Mouse (Mus musculus): ENCODE measurements around the gene Ppp2r3d. TPM values are rescaled to one million over a fixed set of nuclear protein-coding genes. Genes with fewer than 3 reads are reported as not detected.

The Ppp2r3d gene
- polyA plus RNA-seq, 1 experiment from 2014 or later = 131 TPM

GRCm38 (mm10) chr9:124424542-124425410 is 51.9 kb downstream of the Ppp2r3d start:
- Histone ChIP-seq H3K4me2 (ENCODE audit: low read length) (peak overlapping the region; percentile 76), H3K9ac (ENCODE audit: low read length) (peak overlapping the region; percentile 83), H3K4me3 (ENCODE audit: control insufficient read depth in 1 of 2, insufficient read depth in 1 of 2, low read depth in 1 of 2, low read length in 2 of 2) (peak overlapping the region; percentile 58 to 65), H3K27me3 (ENCODE audit: control insufficient read depth, insufficient read depth, low read length) (no peaks in the 10 kb centered on the region), H3K4me1 (ENCODE audit: control insufficient read depth in 2 of 2, insufficient read depth in 2 of 2, low read length in 2 of 2) (no peaks in the 10 kb centered on the region), H3K36me3 (ENCODE audit: control insufficient read depth, insufficient read depth, low read length) (no peaks in the 10 kb centered on the region), H3K27ac (replicated peaks in 1 of 2; ENCODE audit: control insufficient read depth in 1 of 2, insufficient read depth in 1 of 2, low read depth in 2 of 2, low read length in 2 of 2) (peak overlapping the region; percentile 92 to 97), H3K9me3 (ENCODE audit: control insufficient read depth, low read length) (no peaks in the 10 kb centered on the region)
- under 1% methylated on average over 48 of the region's 48 CpGs for WGBS
- peak; percentile 65 for ATAC-seq (ENCODE audit: insufficient number of reproducible peaks, insufficient read depth, low FRiP score, low read depth)

DNA sequence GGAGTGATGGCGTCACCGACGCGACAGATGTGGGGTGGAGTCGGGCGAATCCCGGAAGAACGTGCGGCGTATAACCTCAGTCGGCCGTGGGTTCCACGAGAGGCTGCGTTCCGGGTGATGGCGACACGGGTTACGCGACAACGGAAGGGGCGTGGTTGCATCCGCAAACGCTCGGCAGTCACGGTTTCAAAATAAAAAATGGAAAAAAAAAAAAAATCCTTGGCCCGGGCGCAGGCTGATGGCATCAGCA is 52.5 kb downstream of the Ppp2r3d start:
- Histone ChIP-seq H3K9me3 (ENCODE audit: control insufficient read depth, low read length) (no peaks in the 10 kb centered on the region), H3K27me3 (ENCODE audit: control insufficient read depth, insufficient read depth, low read length) (no peaks in the 10 kb centered on the region), H3K4me3 (ENCODE audit: control insufficient read depth in 1 of 2, insufficient read depth in 1 of 2, low read depth in 1 of 2, low read length in 2 of 2) (peak overlapping the region; percentile 58 to 65), H3K4me1 (ENCODE audit: control insufficient read depth in 2 of 2, insufficient read depth in 2 of 2, low read length in 2 of 2) (no peaks in the 10 kb centered on the region), H3K4me2 (ENCODE audit: low read length) (peak overlapping the region; percentile 76), H3K36me3 (ENCODE audit: control insufficient read depth, insufficient read depth, low read length) (no peaks in the 10 kb centered on the region), H3K27ac (replicated peaks in 1 of 2; ENCODE audit: control insufficient read depth in 1 of 2, insufficient read depth in 1 of 2, low read depth in 2 of 2, low read length in 2 of 2) (peak overlapping the region; percentile 92 to 97), H3K9ac (ENCODE audit: low read length) (peak overlapping the region; percentile 83)
- WGBS = 0% methylated on average over 27 of the region's 27 CpGs
- ATAC-seq (ENCODE audit: insufficient number of reproducible peaks, insufficient read depth, low FRiP score, low read depth) = no peak; the same call in 1 of the 2 replicates

DNA sequence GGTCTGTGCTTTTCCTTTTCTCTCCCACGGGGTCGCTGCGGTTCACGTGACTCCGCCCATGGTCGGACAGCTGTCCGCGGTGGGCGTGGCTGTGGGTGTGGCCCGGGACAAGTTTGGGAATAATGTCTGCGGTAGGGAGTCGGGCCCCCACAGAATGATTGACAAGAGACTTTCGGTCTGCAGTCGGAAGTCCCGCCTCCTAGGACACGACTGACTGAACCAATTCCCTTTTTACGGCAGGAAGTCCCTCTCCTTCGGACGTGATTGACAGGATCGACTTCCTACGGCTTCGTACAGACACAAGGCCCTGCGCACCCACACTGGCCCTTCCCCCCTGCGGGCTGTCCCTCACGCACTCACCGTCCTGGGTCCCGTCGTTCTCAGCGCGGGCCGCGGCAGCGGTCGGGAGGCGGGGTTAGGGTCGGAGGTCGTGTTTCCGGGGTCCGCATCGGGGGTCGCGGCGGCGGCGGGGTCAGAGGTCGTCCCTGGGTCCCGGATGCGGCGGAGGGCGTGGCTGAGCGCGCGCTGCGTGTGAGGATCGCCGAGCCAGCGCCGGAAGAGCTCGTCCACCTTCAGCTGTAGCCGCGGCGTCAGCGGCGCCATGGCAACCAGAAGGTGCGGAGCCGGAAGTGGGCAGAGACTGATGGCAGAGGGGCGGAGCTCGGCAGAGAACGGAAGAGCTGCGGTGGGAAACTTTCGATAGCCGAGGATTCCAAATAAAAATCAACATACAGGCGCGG is 53.0 kb downstream of the Ppp2r3d start:
- Histone ChIP-seq H3K4me3 (ENCODE audit: control insufficient read depth in 1 of 2, insufficient read depth in 1 of 2, low read depth in 1 of 2, low read length in 2 of 2) (peak overlapping the region; percentile 58 to 65), H3K36me3 (ENCODE audit: control insufficient read depth, insufficient read depth, low read length) (no peaks in the 10 kb centered on the region), H3K27me3 (ENCODE audit: control insufficient read depth, insufficient read depth, low read length) (no peaks in the 10 kb centered on the region), H3K9me3 (ENCODE audit: control insufficient read depth, low read length) (no peaks in the 10 kb centered on the region), H3K9ac (ENCODE audit: low read length) (peak overlapping the region; percentile 83), H3K4me2 (ENCODE audit: low read length) (peak overlapping the region; percentile 76), H3K4me1 (ENCODE audit: control insufficient read depth in 2 of 2, insufficient read depth in 2 of 2, low read length in 2 of 2) (no peaks in the 10 kb centered on the region), H3K27ac (replicated peaks in 1 of 2; ENCODE audit: control insufficient read depth in 1 of 2, insufficient read depth in 1 of 2, low read depth in 2 of 2, low read length in 2 of 2) (peak overlapping the region; percentile 92 to 97)
- peak; percentile 72 for ATAC-seq (ENCODE audit: insufficient number of reproducible peaks, insufficient read depth, low FRiP score, low read depth)
- under 1% methylated on average over 73 of the region's 74 CpGs for WGBS

DNA sequence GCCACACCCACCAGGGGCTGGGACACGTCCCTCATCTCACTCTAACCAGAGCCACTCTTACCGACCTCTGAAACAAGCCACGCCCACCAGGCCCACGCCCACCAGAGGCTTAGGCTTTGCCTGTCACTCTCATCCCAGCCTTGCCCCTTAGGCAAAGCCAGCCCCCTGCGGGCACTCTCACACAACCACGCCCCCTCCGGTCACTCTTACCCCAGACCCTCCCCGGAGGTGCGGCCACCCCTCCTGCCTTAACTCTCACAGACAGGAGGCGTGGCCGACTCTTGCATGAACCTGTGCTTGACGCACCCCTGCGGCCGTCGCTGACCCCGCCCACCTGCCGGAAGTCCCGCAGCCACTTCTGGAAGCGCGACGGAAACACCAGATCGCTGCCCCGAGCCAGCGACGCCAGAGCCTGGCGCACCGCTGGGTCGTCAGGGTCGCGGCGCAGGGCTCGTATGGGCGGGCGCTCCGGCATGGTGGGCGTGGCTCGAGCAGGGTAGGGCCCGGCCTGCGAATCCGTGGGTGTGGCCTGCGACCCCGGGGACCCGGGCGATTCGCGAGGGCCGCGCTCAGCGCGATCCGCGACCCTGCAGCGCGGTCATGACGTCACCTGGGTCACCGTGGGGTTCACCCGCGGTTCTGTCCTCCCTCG is 53.7 kb downstream of the Ppp2r3d start:
- H3K4me3 ChIP-seq (ENCODE audit: control insufficient read depth in 1 of 2, insufficient read depth in 1 of 2, low read depth in 1 of 2, low read length in 2 of 2) = peak overlapping the region; percentile 58 to 65

GRCm38 (mm10) chr9:124422427-124422826 is 54.3 kb downstream of the Ppp2r3d start:
- WGBS = 2% methylated on average over 23 of the region's 25 CpGs
- Histone ChIP-seq H3K27ac (replicated peaks in 1 of 2; ENCODE audit: control insufficient read depth in 1 of 2, insufficient read depth in 1 of 2, low read depth in 2 of 2, low read length in 2 of 2) (peak overlapping the region; percentile 67 to 97; a peak in 3 of 4 replicates), H3K27me3 (ENCODE audit: control insufficient read depth, insufficient read depth, low read length) (no peaks in the 10 kb centered on the region), H3K36me3 (ENCODE audit: control insufficient read depth, insufficient read depth, low read length) (no peaks in the 10 kb centered on the region), H3K4me3 (ENCODE audit: control insufficient read depth in 1 of 2, insufficient read depth in 1 of 2, low read depth in 1 of 2, low read length in 2 of 2) (peak overlapping the region; percentile 58 to 65), H3K9me3 (ENCODE audit: control insufficient read depth, low read length) (no peaks in the 10 kb centered on the region), H3K9ac (ENCODE audit: low read length) (peak overlapping the region; percentile 83; the same call in 1 of the 2 replicates), H3K4me2 (ENCODE audit: low read length) (peak overlapping the region; percentile 76), H3K4me1 (ENCODE audit: control insufficient read depth in 2 of 2, insufficient read depth in 2 of 2, low read length in 2 of 2) (no peaks in the 10 kb centered on the region)
- ATAC-seq (ENCODE audit: insufficient number of reproducible peaks, insufficient read depth, low FRiP score, low read depth) = no peak

More for the DNA sequence above, 53.7 kb downstream of the Ppp2r3d start:
- Histone ChIP-seq H3K4me2 (ENCODE audit: low read length) (peak overlapping the region; percentile 76), H3K4me1 (ENCODE audit: control insufficient read depth in 2 of 2, insufficient read depth in 2 of 2, low read length in 2 of 2) (no peaks in the 10 kb centered on the region), H3K27ac (replicated peaks in 1 of 2; ENCODE audit: control insufficient read depth in 1 of 2, insufficient read depth in 1 of 2, low read depth in 2 of 2, low read length in 2 of 2) (peak overlapping the region; percentile 92 to 97), H3K9ac (ENCODE audit: low read length) (peak overlapping the region; percentile 83), H3K27me3 (ENCODE audit: control insufficient read depth, insufficient read depth, low read length) (no peaks in the 10 kb centered on the region), H3K36me3 (ENCODE audit: control insufficient read depth, insufficient read depth, low read length) (no peaks in the 10 kb centered on the region), H3K9me3 (ENCODE audit: control insufficient read depth, low read length) (no peaks in the 10 kb centered on the region)
- under 1% methylated on average over 52 of the region's 59 CpGs for WGBS
- peak; percentile 71 for ATAC-seq (ENCODE audit: insufficient number of reproducible peaks, insufficient read depth, low FRiP score, low read depth)

DNA sequence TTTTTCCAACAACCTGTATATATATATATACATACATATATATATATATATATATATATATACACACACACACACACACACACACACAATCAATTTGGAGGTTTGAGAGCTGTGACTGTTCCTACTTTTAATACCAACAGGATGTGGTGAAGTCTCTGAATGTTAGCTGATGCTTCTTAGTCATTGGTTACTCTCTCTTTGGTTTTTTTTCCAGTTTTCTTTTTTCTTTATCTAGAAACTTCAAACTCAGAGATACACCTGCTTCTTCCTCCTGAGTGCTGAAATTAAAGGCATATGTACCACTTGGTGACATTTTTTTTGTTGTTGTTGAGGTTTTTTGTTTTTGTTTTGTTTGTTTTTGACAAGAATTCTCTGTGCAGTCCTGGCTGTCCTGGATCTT is 63.8 kb downstream of the Ppp2r3d start:
- no peaks in the 10 kb centered on the region for H3K9me3 ChIP-seq (ENCODE audit: control insufficient read depth, low read length)
- ATAC-seq (ENCODE audit: insufficient number of reproducible peaks, insufficient read depth, low FRiP score, low read depth) = no peak
- no peaks in the 10 kb centered on the region for H3K27me3 ChIP-seq (ENCODE audit: control insufficient read depth, insufficient read depth, low read length)
- no peak overlapping the region for H3K27ac ChIP-seq (replicated peaks in 1 of 2; ENCODE audit: control insufficient read depth in 1 of 2, insufficient read depth in 1 of 2, low read depth in 2 of 2, low read length in 2 of 2)
- no peaks in the 10 kb centered on the region for H3K36me3 ChIP-seq (ENCODE audit: control insufficient read depth, insufficient read depth, low read length)
- no peak overlapping the region for H3K9ac ChIP-seq (ENCODE audit: low read length)
- H3K4me1 ChIP-seq (ENCODE audit: control insufficient read depth in 2 of 2, insufficient read depth in 2 of 2, low read length in 2 of 2) = no peaks in the 10 kb centered on the region
- H3K4me3 ChIP-seq (ENCODE audit: control insufficient read depth in 1 of 2, insufficient read depth in 1 of 2, low read depth in 1 of 2, low read length in 2 of 2) = no peak overlapping the region
- no peak overlapping the region for H3K4me2 ChIP-seq (ENCODE audit: low read length)

DNA sequence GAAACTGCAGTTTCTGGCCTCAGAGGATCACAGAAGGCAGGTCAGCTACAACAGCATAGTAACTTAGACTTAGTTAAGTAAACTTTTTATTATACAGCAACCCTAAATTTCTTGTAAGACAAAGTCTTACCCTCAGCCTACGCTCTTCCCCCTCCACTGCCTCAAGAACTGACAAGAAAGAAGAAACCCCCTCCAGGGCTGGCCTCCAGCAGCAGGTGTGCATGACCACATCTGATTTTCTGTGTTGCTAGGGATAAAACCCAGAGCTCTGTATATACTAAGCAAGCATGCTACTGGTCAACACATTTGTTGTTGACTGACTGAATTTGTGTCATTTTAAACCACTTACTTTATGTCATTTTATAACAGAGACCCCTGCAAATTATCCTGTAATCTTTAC is 65.1 kb downstream of the Ppp2r3d start:
- no peaks in the 10 kb centered on the region for H3K4me1 ChIP-seq (ENCODE audit: control insufficient read depth in 2 of 2, insufficient read depth in 2 of 2, low read length in 2 of 2)
- no peak for ATAC-seq (ENCODE audit: insufficient number of reproducible peaks, insufficient read depth, low FRiP score, low read depth)
- H3K27ac ChIP-seq (replicated peaks in 1 of 2; ENCODE audit: control insufficient read depth in 1 of 2, insufficient read depth in 1 of 2, low read depth in 2 of 2, low read length in 2 of 2) = no peak overlapping the region
- no peak overlapping the region for H3K9ac ChIP-seq (ENCODE audit: low read length)
- WGBS = 42% methylated on average over 1 of the region's 1 CpGs
- H3K27me3 ChIP-seq (ENCODE audit: control insufficient read depth, insufficient read depth, low read length) = no peaks in the 10 kb centered on the region
- H3K4me2 ChIP-seq (ENCODE audit: low read length) = no peak overlapping the region
- H3K4me3 ChIP-seq (ENCODE audit: control insufficient read depth in 1 of 2, insufficient read depth in 1 of 2, low read depth in 1 of 2, low read length in 2 of 2) = no peak overlapping the region
- no peaks in the 10 kb centered on the region for H3K9me3 ChIP-seq (ENCODE audit: control insufficient read depth, low read length)
- no peaks in the 10 kb centered on the region for H3K36me3 ChIP-seq (ENCODE audit: control insufficient read depth, insufficient read depth, low read length)
